Mouse (Mus musculus) intestine, embryonic 15.5 days (tissue): ENCODE results near the gene Uroc1. TPM values are rescaled to one million over a fixed set of nuclear protein-coding genes. Genes with fewer than 3 reads are reported as not detected.
A peak's percentile ranks its signal among the peaks of the same experiment; 100 is the strongest.

Experiments
- ATAC-seq: fragments of 200-750 bp; cut with Nextera tagmentation; 2 replicates; pipeline ENCODE4 v1.8.0; 2017; ENCODE audit warnings: moderate TSS enrichment, moderate library complexity
- H3K27ac ChIP-seq: fragments of 300-500 bp; sonication (generic); 2 replicates; pipeline ENCODE4 v1.5.1; 2015; ENCODE audit warnings: mild to moderate bottlenecking, inconsistent platforms
- H3K27me3 ChIP-seq: fragments of 300-500 bp; sonication (generic); replicated peaks from 2 replicates; pipeline ENCODE4 v1.6.1; 2015; ENCODE audit warnings: inconsistent platforms
- H3K36me3 ChIP-seq: fragments of 300-500 bp; sonication (generic); 2 replicates; pipeline ENCODE4 v1.6.1; 2015; ENCODE audit warnings: inconsistent platforms
- H3K4me1 ChIP-seq: fragments of 300-500 bp; sonication (generic); replicated peaks from 2 replicates; pipeline ENCODE4 v1.6.1; 2015; ENCODE audit warnings: inconsistent platforms
- H3K4me2 ChIP-seq: fragments of 300-500 bp; sonication (generic); replicated peaks from 2 replicates; pipeline ENCODE4 v1.6.1; 2015; ENCODE audit warnings: mild to moderate bottlenecking, inconsistent platforms
- H3K4me3 ChIP-seq: fragments of 300-500 bp; sonication (generic); replicated peaks from 2 replicates; pipeline ENCODE4 v1.5.1; 2015; ENCODE audit warnings: inconsistent platforms
- H3K9ac ChIP-seq: fragments of 300-500 bp; sonication (generic); 2 replicates; pipeline ENCODE4 v1.6.1; 2015; ENCODE audit warnings: inconsistent platforms
- H3K9me3 ChIP-seq: fragments of 300-500 bp; sonication (generic); 2 replicates; pipeline ENCODE4 v1.6.1; 2016; ENCODE audit warnings: inconsistent platforms
- WGBS: fragments of 180-500 bp; shearing (Covaris S2); methylation state at CpG from one replicate; pipeline ENCODE4 v1.1.7; 2015; 5-methylcytosine and 5-hydroxymethylcytosine counted together
- polyA plus RNA-seq: library from polyadenylated mRNA; unstranded; fragments of >200 nt; fragmentation: Nextera tagmentation; extraction: Ambion mirVana; gene quantifications from 2 replicates; pipeline ENCODE4 v1.2.1, GENCODE M21; 2015

Gene Uroc1
- polyA plus RNA-seq, 1 experiment from 2014 or later, result 0.34 TPM

GRCm38 (mm10) chr6:90360922-90361614 is 28.0 kb downstream of the Uroc1 start:
- WGBS, result 83% methylated on average over 6 of the region's 6 CpGs
- H3K9me3 ChIP-seq, result no peaks in the 10 kb centered on the region
- no peaks in the 10 kb centered on the region for H3K36me3 ChIP-seq

GRCm38 (mm10) chr6:90363301-90363700 is 30.2 kb downstream of the Uroc1 start:
- Histone ChIP-seq H3K9ac (no peak overlapping the region), H3K4me1 (peaks cover 16% of the 10 kb centered on the region; the same call in 1 of the 2 replicates), H3K27ac (no peak overlapping the region), H3K36me3 (no peaks in the 10 kb centered on the region), H3K27me3 (no peaks in the 10 kb centered on the region), H3K9me3 (no peaks in the 10 kb centered on the region), H3K4me3 (no peak overlapping the region), H3K4me2 (no peak overlapping the region)
- ATAC-seq, result no peak
- WGBS, result 87% methylated on average over 5 of the region's 5 CpGs

More at GRCm38 (mm10) chr6:90360922-90361614, 28.0 kb downstream of the Uroc1 start:
- Histone ChIP-seq H3K27me3 (no peaks in the 10 kb centered on the region), H3K4me2 (no peak overlapping the region), H3K4me1 (peaks cover 16% of the 10 kb centered on the region; the same call in 1 of the 2 replicates), H3K9ac (no peak overlapping the region), H3K27ac (no peak overlapping the region), H3K4me3 (no peak overlapping the region)
- no peak for ATAC-seq

GRCm38 (mm10) chr6:90368976-90369724 is 36.1 kb downstream of the Uroc1 start, which contains the start of gene Zxdc:
Gene Zxdc, plus strand, starts transcription at chr6:90369492.
- Histone ChIP-seq H3K9ac (peak within 1 kb of the TSS; percentile 86), H3K27me3 (no peaks in the 10 kb centered on the region), H3K9me3 (no peaks in the 10 kb centered on the region), H3K4me1 (peaks cover 11% of the 10 kb centered on the region), H3K4me3 (peak within 1 kb of the TSS; percentile 97), H3K36me3 (0 out of 2 replicates have a peak, but pooled peaks cover 8% of the 10 kb centered on the region), H3K27ac (peak within 1 kb of the TSS; percentile 86), H3K4me2 (peak within 1 kb of the TSS; percentile 91)
- ATAC-seq, result peak; percentile 98
- 6% methylated on average over 41 of the region's 41 CpGs for WGBS

DNA sequence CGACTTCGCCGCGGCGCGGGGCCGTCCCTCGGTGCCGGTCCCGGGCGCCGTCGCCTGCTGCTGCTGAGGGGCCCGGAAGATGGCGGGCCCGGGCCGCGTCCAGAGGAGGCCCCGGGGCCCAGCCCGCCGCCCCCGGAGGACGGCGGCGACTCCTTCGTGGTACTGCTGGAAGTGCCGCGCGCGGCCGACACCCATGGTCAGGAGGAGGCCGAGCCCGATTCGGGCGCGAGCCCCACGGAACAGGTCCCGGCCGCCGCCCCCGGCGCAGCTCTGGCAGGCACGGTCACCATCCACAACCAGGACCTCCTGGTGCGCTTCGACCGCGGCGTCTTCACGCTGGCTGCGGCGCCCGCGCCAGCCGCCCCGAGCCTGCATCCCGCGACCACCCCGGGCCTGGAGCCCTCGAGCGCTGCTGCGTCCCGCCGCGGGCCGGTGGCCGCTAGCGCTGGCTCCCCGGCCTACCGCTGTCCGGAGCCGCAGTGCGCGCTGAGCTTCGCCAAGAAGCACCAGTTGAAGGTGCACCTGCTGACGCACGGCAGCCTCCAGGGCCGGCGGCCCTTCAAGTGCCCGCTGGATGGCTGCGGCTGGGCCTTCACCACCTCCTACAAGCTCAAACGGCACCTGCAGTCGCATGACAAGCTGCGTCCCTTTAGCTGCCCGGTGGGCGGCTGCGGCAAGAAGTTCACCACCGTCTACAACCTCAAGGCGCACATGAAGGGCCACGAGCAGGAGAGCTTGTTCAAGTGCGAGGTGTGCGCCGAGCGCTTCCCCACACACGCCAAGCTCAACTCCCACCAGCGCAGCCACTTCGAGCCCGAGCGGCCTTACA is 36.9 kb downstream of the Uroc1 start:
- Histone ChIP-seq H3K9ac (peak overlapping the region; percentile 86), H3K4me1 (peaks cover 11% of the 10 kb centered on the region), H3K4me3 (peak overlapping the region; percentile 97), H3K9me3 (no peaks in the 10 kb centered on the region), H3K4me2 (peak overlapping the region; percentile 91), H3K27me3 (no peaks in the 10 kb centered on the region), H3K27ac (peak overlapping the region; percentile 86), H3K36me3 (0 out of 2 replicates have a peak, but pooled peaks cover 11% of the 10 kb centered on the region)
- ATAC-seq, result peak; percentile 88
- WGBS, result under 1% methylated on average over 98 of the region's 98 CpGs

GRCm38 (mm10) chr6:90374647-90375046 is 41.6 kb downstream of the Uroc1 start:
- Histone ChIP-seq H3K9ac (no peak overlapping the region), H3K4me1 (peaks cover 11% of the 10 kb centered on the region), H3K27me3 (no peaks in the 10 kb centered on the region), H3K4me3 (no peak overlapping the region), H3K36me3 (peaks cover 18% of the 10 kb centered on the region; the same call in 1 of the 2 replicates), H3K4me2 (no peak overlapping the region), H3K27ac (no peak overlapping the region), H3K9me3 (no peaks in the 10 kb centered on the region)
- 74% methylated on average over 4 of the region's 4 CpGs for WGBS
- ATAC-seq, result no peak

GRCm38 (mm10) chr6:90377708-90378107 is 44.6 kb downstream of the Uroc1 start:
- Histone ChIP-seq H3K4me3 (no peak overlapping the region), H3K36me3 (peaks cover 38% of the 10 kb centered on the region)
- ATAC-seq, result no peak

GRCm38 (mm10) chr6:90381465-90381864 is 48.4 kb downstream of the Uroc1 start:
- no peak overlapping the region for H3K27ac ChIP-seq
- no peak overlapping the region for H3K9ac ChIP-seq
- no peak overlapping the region for H3K4me3 ChIP-seq
- H3K4me2 ChIP-seq, result no peak overlapping the region
- peaks cover 43% of the 10 kb centered on the region for H3K36me3 ChIP-seq
- ATAC-seq, result no peak
- no peaks in the 10 kb centered on the region for H3K27me3 ChIP-seq
- H3K9me3 ChIP-seq, result no peaks in the 10 kb centered on the region
- 94% methylated on average over 2 of the region's 2 CpGs for WGBS
- H3K4me1 ChIP-seq, result no peaks in the 10 kb centered on the region

More at GRCm38 (mm10) chr6:90377708-90378107, 44.6 kb downstream of the Uroc1 start:
- Histone ChIP-seq H3K27me3 (no peaks in the 10 kb centered on the region), H3K4me1 (no peaks in the 10 kb centered on the region), H3K9me3 (no peaks in the 10 kb centered on the region), H3K27ac (no peak overlapping the region), H3K4me2 (no peak overlapping the region), H3K9ac (no peak overlapping the region)
- WGBS, result 92% methylated on average over 2 of the region's 2 CpGs

- Histone ChIP-seq H3K27me3 (no peaks in the 10 kb centered on the region), H3K4me3 (no peak overlapping the region), H3K4me2 (no peak overlapping the region), H3K4me1 (no peaks in the 10 kb centered on the region), H3K9ac (no peak overlapping the region), H3K9me3 (no peaks in the 10 kb centered on the region), H3K36me3 (peaks cover 14% of the 10 kb centered on the region; the same call in 1 of the 2 replicates), H3K27ac (no peak overlapping the region)
- 88% methylated on average over 4 of the region's 4 CpGs for WGBS
- no peak for ATAC-seq
Observed at GRCm38 (mm10) chr6:90390629-90391028, 57.5 kb downstream of the Uroc1 start.

DNA sequence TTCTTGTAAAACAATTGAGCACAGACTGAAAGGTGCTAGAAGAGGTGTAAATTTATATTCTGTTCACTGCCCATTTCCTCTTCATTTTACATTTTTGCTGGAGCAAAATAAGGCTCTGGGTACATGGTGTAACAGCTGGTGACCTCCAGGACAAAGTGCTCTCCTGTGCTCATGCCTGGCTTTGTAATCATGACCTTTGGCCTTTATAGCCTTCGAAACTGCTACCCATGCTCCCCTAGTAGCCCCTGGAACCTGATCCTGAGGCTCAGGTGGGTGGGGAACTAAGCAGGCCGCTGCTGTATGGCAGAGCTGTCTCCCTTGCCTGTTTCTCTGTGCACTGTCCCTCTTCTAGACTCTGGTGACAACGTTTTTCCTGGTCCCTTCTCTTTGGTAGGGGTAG is 60.9 kb downstream of the Uroc1 start:
- no peaks in the 10 kb centered on the region for H3K9me3 ChIP-seq
- H3K27ac ChIP-seq, result no peak overlapping the region
- 0 out of 2 replicates have a peak, but pooled peaks cover 2% of the 10 kb centered on the region for H3K36me3 ChIP-seq
- no peak overlapping the region for H3K4me3 ChIP-seq
- no peak overlapping the region for H3K4me2 ChIP-seq
- no peaks in the 10 kb centered on the region for H3K4me1 ChIP-seq
- peak; percentile 24; the same call in 1 of the 2 replicates for ATAC-seq
- no peak overlapping the region for H3K9ac ChIP-seq
- no peaks in the 10 kb centered on the region for H3K27me3 ChIP-seq
- WGBS, result 49% methylated on average over 3 of the region's 3 CpGs

DNA sequence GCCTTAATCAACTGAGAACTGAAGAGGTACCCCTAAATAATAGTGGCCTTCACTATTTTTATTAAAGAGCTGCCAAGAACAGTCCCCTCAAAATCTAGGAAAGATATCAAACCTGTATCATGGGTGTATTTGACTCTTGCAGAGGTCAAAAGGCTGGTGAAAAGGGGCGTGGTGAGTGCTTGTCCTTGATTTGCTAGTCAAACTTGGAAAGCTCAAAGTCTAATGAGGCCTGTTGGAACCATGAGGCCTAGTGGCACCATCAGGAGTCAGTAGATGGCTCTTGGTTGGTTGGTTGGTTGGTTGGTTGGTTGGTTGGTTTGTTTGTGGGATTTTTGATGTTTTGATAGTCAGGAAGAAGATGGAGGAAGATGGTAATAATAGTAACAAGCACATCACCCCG is 62.7 kb downstream of the Uroc1 start:
- Histone ChIP-seq H3K9ac (no peak overlapping the region), H3K27me3 (no peaks in the 10 kb centered on the region), H3K4me1 (no peaks in the 10 kb centered on the region), H3K4me3 (no peak overlapping the region), H3K4me2 (no peak overlapping the region), H3K36me3 (0 out of 2 replicates have a peak, but pooled peaks cover 3% of the 10 kb centered on the region), H3K27ac (no peak overlapping the region), H3K9me3 (no peaks in the 10 kb centered on the region)
- WGBS, result 88% methylated on average over 2 of the region's 2 CpGs
- ATAC-seq, result no peak

DNA sequence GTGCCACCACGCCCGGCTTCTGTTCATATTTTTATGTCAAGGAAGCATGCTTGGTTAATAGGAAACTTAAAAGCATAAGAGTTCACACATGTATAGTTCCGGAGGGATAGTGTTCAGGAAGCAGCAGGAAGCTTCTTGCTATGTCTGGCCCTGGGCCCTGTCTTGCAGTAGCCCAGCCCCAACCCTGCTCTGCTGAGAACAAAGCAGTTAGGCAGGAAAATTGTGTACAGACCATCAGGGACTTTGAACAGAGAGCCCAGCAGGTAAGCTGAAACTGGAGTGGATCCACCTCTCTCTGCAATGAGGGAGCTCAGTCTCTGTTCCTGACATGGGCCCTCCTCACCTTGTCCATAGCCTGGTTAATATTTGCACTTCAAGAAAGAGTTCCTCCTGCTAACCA is 64.2 kb downstream of the Uroc1 start:
- Histone ChIP-seq H3K27me3 (no peaks in the 10 kb centered on the region), H3K4me2 (no peak overlapping the region), H3K36me3 (0 out of 2 replicates have a peak, but pooled peaks cover 3% of the 10 kb centered on the region), H3K9ac (no peak overlapping the region), H3K9me3 (no peaks in the 10 kb centered on the region), H3K27ac (peak overlapping the region; percentile 54; the same call in 1 of the 2 replicates), H3K4me3 (no peak overlapping the region), H3K4me1 (no peaks in the 10 kb centered on the region)
- ATAC-seq, result peak; percentile 81
- 88% methylated on average over 3 of the region's 3 CpGs for WGBS

- no peaks in the 10 kb centered on the region for H3K9me3 ChIP-seq
- no peaks in the 10 kb centered on the region for H3K36me3 ChIP-seq
- no peak overlapping the region for H3K4me3 ChIP-seq
- H3K27ac ChIP-seq, result no peak overlapping the region
- no peaks in the 10 kb centered on the region for H3K27me3 ChIP-seq
- H3K9ac ChIP-seq, result no peak overlapping the region
- ATAC-seq, result peak; percentile 59; the same call in 1 of the 2 replicates
- no peaks in the 10 kb centered on the region for H3K4me1 ChIP-seq
- H3K4me2 ChIP-seq, result no peak overlapping the region
Observed at GRCm38 (mm10) chr6:90408632-90409031, 75.5 kb downstream of the Uroc1 start.
